Comparison of ENCODE assay signal across 7 mouse cellular contexts in the genomic region with DNA sequence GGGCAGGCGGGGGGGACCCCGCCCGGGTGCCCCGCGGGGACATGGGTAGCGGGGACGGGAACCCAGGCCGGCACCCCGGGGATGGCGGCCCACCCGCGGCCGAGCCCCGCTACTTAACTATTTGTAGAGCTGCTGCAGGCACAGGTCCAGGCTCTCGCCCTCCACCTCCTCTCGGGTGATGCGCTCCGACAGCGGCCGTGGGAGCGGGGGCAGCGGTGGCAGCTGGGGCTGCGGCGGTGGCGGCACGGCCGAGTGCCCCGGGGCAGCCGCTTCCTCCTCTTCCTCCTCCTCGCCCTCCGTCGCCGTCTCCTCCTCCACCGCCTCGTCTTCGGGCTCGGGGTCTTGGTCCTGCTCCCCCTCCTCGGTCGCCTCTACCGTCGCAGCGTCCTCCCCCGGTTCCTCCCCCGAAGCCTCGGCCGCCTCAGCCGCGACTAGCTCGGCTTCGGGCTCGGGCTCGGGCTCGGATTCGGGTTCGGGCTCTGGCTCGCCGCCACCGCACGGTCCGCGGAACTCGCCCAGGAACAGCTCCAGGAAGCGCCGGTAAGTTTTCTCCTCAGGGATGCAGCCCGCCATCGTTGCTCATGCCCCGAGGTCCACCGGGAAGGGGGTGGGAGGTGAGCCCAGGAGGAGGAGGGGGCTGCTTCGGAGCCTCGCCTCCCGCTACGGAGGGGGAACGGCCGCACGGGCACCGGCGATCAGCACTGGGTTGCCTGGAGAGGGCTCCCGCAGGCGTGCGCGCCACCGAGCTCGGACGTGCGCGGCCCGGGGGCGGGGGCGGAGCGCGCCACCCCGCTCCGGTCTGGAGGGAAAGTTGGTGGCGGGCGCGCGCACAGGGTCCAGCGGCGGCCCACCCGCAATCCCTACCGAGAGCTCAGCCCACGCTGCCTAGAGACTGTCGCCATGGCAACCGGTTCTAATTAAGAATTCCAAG. TPM values are rescaled to one million over a fixed set of nuclear protein-coding genes. Genes with fewer than 3 reads are reported as not detected.
DNase-seq lines count a peak whose midpoint lies in the region; ATAC-seq and TF ChIP-seq lines count a peak whose summit lies in the region.

A gene (minus strand): TSS at position 693 of the 931 bp plus-strand sequence.

- H3K4me2 ChIP-seq in embryonic facial prominence, embryonic 13.5 days, result peak within 1 kb of the TSS; percentile 97
- H3K4me2 ChIP-seq in limb, embryonic 12.5 days, result peak within 1 kb of the TSS; percentile 98
- peak within 1 kb of the TSS; percentile 69 for H3K4me2 ChIP-seq in midbrain, embryonic 14.5 days (ENCODE audit: low read length)

- H3K36me3 ChIP-seq in embryonic facial prominence, embryonic 13.5 days, result no peaks in the 10 kb centered on the region
- H3K36me3 ChIP-seq in heart, adult 2 months (ENCODE audit: control insufficient read depth, insufficient read depth, low read length), result no peaks in the 10 kb centered on the region
- H3K36me3 ChIP-seq in kidney, adult 2 months (ENCODE audit: control insufficient read depth, insufficient read depth, low read length), result no peaks in the 10 kb centered on the region
- H3K36me3 ChIP-seq in limb, embryonic 12.5 days, result no peaks in the 10 kb centered on the region
- no peaks in the 10 kb centered on the region for H3K36me3 ChIP-seq in midbrain, embryonic 14.5 days (ENCODE audit: control insufficient read depth, insufficient read depth, low read length)
- no peaks in the 10 kb centered on the region; the same call in 1 of the 2 replicates for H3K36me3 ChIP-seq in spleen, adult 2 months (ENCODE audit: control insufficient read depth, insufficient read depth, low read length)

- no peaks in the 10 kb centered on the region for H3K9me3 ChIP-seq in embryonic facial prominence, embryonic 13.5 days
- H3K9me3 ChIP-seq in limb, embryonic 12.5 days, result no peaks in the 10 kb centered on the region
- no peaks in the 10 kb centered on the region for H3K9me3 ChIP-seq in midbrain, embryonic 14.5 days (ENCODE audit: control insufficient read depth, low read length)

- peak within 1 kb of the TSS; percentile 69 for H3K9ac ChIP-seq in embryonic facial prominence, embryonic 13.5 days
- H3K9ac ChIP-seq in heart, adult 2 months (ENCODE audit: low read depth, low read length), result peak within 1 kb of the TSS; percentile 80
- peak within 1 kb of the TSS; percentile 67 for H3K9ac ChIP-seq in limb, embryonic 12.5 days (replicated peaks)
- H3K9ac ChIP-seq in midbrain, embryonic 14.5 days (replicated peaks; ENCODE audit: low read length), result peak within 1 kb of the TSS; percentile 90

- H3K27me3 ChIP-seq in embryonic facial prominence, embryonic 13.5 days, result peaks cover 53% of the 10 kb centered on the region
- no peaks in the 10 kb centered on the region; the same call in none of the 2 replicates for H3K27me3 ChIP-seq in heart, adult 2 months (ENCODE audit: control insufficient read depth, insufficient read depth, low read length)
- peaks cover 5% of the 10 kb centered on the region for H3K27me3 ChIP-seq in kidney, adult 2 months (replicated peaks; ENCODE audit: control insufficient read depth, insufficient read depth, low read length)
- peaks cover 47% of the 10 kb centered on the region for H3K27me3 ChIP-seq in limb, embryonic 12.5 days
- no peaks in the 10 kb centered on the region for H3K27me3 ChIP-seq in midbrain, embryonic 14.5 days (ENCODE audit: control insufficient read depth, insufficient read depth, low read length)
- H3K27me3 ChIP-seq in spleen, adult 2 months (ENCODE audit: control insufficient read depth, insufficient read depth, low read length), result peaks cover 7% of the 10 kb centered on the region

- peak; percentile 88 to 92 for DNase-seq in adrenal gland, postnatal 36 days
- DNase-seq in heart, adult 2 months, result peak; percentile 81
- peak; percentile 66 for DNase-seq in kidney, adult 2 months
- peak; percentile 96 for DNase-seq in midbrain, embryonic 14.5 days
- DNase-seq in spleen, adult 2 months (ENCODE audit: low read depth in 1 of 2, low spot score in 2 of 2), result peak; percentile 11 to 65

- TF ChIP-seq POLR2A in heart, adult 2 months (IDR thresholded peaks at IDR 0.05; ENCODE audit: insufficient read depth, low read depth, low read length), result no peak
- no peak for TF ChIP-seq POLR2A in kidney, adult 2 months (IDR thresholded peaks at IDR 0.05; ENCODE audit: low read depth, low read length)
- TF ChIP-seq POLR2A in spleen, adult 2 months (IDR thresholded peaks at IDR 0.05; ENCODE audit: low read depth, low read length), result no peak

- H3K79me2 ChIP-seq in heart, adult 2 months (replicated peaks; ENCODE audit: control insufficient read depth, insufficient read depth, low read length), result no peaks in the 10 kb centered on the region

- intact Hi-C loops in heart, adult 2 months (cut with DNase I), result loop anchor here (5.0 kb wide), 1 partner anchor 61 kb away; no protein-coding TSS in a partner anchor

- H3K27ac ChIP-seq in embryonic facial prominence, embryonic 13.5 days, result no peak within 1 kb of the TSS
- peak within 1 kb of the TSS; percentile 40 for H3K27ac ChIP-seq in heart, adult 2 months
- no peak within 1 kb of the TSS for H3K27ac ChIP-seq in kidney, adult 2 months (ENCODE audit: insufficient read depth, low read depth, low read length)
- no peak within 1 kb of the TSS for H3K27ac ChIP-seq in limb, embryonic 12.5 days
- H3K27ac ChIP-seq in midbrain, embryonic 14.5 days (replicated peaks; ENCODE audit: low read depth, low read length), result peak within 1 kb of the TSS; percentile 88
- H3K27ac ChIP-seq in spleen, adult 2 months (ENCODE audit: insufficient read depth, low read length), result no peak within 1 kb of the TSS

- peak; percentile 82; the same call in 1 of the 2 replicates for ATAC-seq in embryonic facial prominence, embryonic 13.5 days (ENCODE audit: insufficient number of reproducible peaks, insufficient read depth, low FRiP score, low TSS enrichment, low read depth)
- peak; percentile 90 for ATAC-seq in limb, embryonic 12.5 days (ENCODE audit: insufficient number of reproducible peaks, insufficient read depth, low FRiP score, low TSS enrichment, low read depth)
- peak; percentile 93 for ATAC-seq in midbrain, embryonic 14.5 days (ENCODE audit: low FRiP score, low TSS enrichment)

- TF ChIP-seq EP300 in heart, adult 2 months (IDR thresholded peaks at IDR 0.05; ENCODE audit: insufficient read depth, low read depth, low read length), result no peak

- no peak for TF ChIP-seq CTCF in heart, adult 2 months (IDR thresholded peaks at IDR 0.05)
- TF ChIP-seq CTCF in kidney, adult 2 months (conservative IDR thresholded peaks at IDR 0.05; ENCODE audit: insufficient read depth, insufficient read length, low read depth, low read length), result no peak
- no peak for TF ChIP-seq CTCF in spleen, adult 2 months (IDR thresholded peaks at IDR 0.05; ENCODE audit: extremely low read depth, insufficient read depth, insufficient read length, insufficient replicate concordance)

- H3K4me3 ChIP-seq in embryonic facial prominence, embryonic 13.5 days, result peak within 1 kb of the TSS; percentile 70
- peak within 1 kb of the TSS; percentile 87 for H3K4me3 ChIP-seq in heart, adult 2 months
- H3K4me3 ChIP-seq in kidney, adult 2 months (ENCODE audit: insufficient read depth, low read depth, low read length), result peak within 1 kb of the TSS; percentile 92
- H3K4me3 ChIP-seq in limb, embryonic 12.5 days (replicated peaks), result peak within 1 kb of the TSS; percentile 65
- H3K4me3 ChIP-seq in midbrain, embryonic 14.5 days (replicated peaks; ENCODE audit: low read depth, low read length), result peak within 1 kb of the TSS; percentile 90
- H3K4me3 ChIP-seq in spleen, adult 2 months (ENCODE audit: extremely low read depth, insufficient read depth, insufficient read length), result peak within 1 kb of the TSS; percentile 87

- H3K4me1 ChIP-seq in embryonic facial prominence, embryonic 13.5 days, result peaks cover 9% of the 10 kb centered on the region
- 0 out of 2 replicates have a peak, but pooled peaks cover 2% of the 10 kb centered on the region for H3K4me1 ChIP-seq in heart, adult 2 months (ENCODE audit: control insufficient read depth, insufficient read depth, low read length)
- peaks cover 3% of the 10 kb centered on the region; the same call in 1 of the 2 replicates for H3K4me1 ChIP-seq in kidney, adult 2 months (ENCODE audit: control insufficient read depth, insufficient read depth, low read length)
- H3K4me1 ChIP-seq in limb, embryonic 12.5 days (replicated peaks), result peaks cover 13% of the 10 kb centered on the region
- H3K4me1 ChIP-seq in midbrain, embryonic 14.5 days (ENCODE audit: control insufficient read depth, insufficient read depth, low read length), result peaks cover 5% of the 10 kb centered on the region
- H3K4me1 ChIP-seq in spleen, adult 2 months (ENCODE audit: control insufficient read depth, insufficient read depth, insufficient read length), result peaks cover 5% of the 10 kb centered on the region; the same call in 1 of the 2 replicates

- under 1% methylated on average over 92 of the region's 104 CpGs for WGBS in embryonic facial prominence, embryonic 13.5 days
- under 1% methylated on average over 103 of the region's 104 CpGs for WGBS in heart, adult 2 months
- WGBS in kidney, adult 2 months, result under 1% methylated on average over 98 of the region's 104 CpGs
- under 1% methylated on average over 95 of the region's 104 CpGs for WGBS in limb, embryonic 12.5 days
- under 1% methylated on average over 103 of the region's 104 CpGs for WGBS in midbrain, embryonic 14.5 days
- WGBS in spleen, adult 2 months, result under 1% methylated on average over 96 of the region's 104 CpGs

RNA-seq across cellular contexts. Expression of the gene that starts here (rescaled TPM):
- 10 to 100 TPM; 22.2 to 26.7 TPM for total RNA-seq in adrenal gland, postnatal 36 days (2021)
- polyA plus RNA-seq in embryonic facial prominence, embryonic 13.5 days (2015; fragmentation: Nextera tagmentation; extraction: Ambion mirVana), result 3.1 and 3.3 TPM in 2 replicates
- 1 to 10 TPM; 6.3 to 6.9 TPM for total RNA-seq in heart, adult 2 months (2021)
- 1.8 and 4.4 TPM in 2 replicates for polyA plus RNA-seq in heart, adult 2 months (2012; rRNA removed)
- 0.62 and 0.70 TPM in 2 replicates for polyA plus RNA-seq in kidney, adult 2 months (2012; rRNA removed)
- polyA plus RNA-seq in limb, embryonic 12.5 days (2016; fragmentation: Nextera tagmentation; extraction: Ambion mirVana), result 2.1 and 3.0 TPM in 2 replicates
- 33.8 and 34.9 TPM in 2 replicates for polyA plus RNA-seq in midbrain, embryonic 14.5 days (2014; fragmentation: Nextera tagmentation; extraction: Ambion mirVana)
- polyA plus RNA-seq in spleen, adult 2 months (2012; rRNA removed), result 0.86 and 1.4 TPM in 2 replicates

Comparison
In these comparisons a context has a peak if more than half of its experiments do, and no peak if none do; other contexts are left out.
1. Peak in DNase-seq and H3K4me3 ChIP-seq in kidney, adult 2 months; RNA of the gene not detected or under 1 TPM.
2. DNase-seq: peak in every context shown above with its lines; median percentile 96 in midbrain, embryonic 14.5 days; 90 in adrenal gland, postnatal 36 days; 81 in heart, adult 2 months; 66 in kidney, adult 2 months; 38 in spleen, adult 2 months.
3. H3K27ac ChIP-seq: peak in heart, adult 2 months (single experiment) and midbrain, embryonic 14.5 days (single experiment); none in embryonic facial prominence, embryonic 13.5 days (single experiment), kidney, adult 2 months (single experiment), limb, embryonic 12.5 days (single experiment) and spleen, adult 2 months (single experiment).
4. Peak in every context shown above with its lines, with median percentiles within 50 percentile points of each other: ATAC-seq, H3K4me2 ChIP-seq, H3K4me3 ChIP-seq and H3K9ac ChIP-seq.